Mouse (Mus musculus) embryo, embryonic 11.5 days (tissue): ENCODE data around the gene Hsd3b7.
A peak's percentile ranks its signal among the peaks of the same experiment; 100 is the strongest.
"Not testable (repeated sequence)": the region's sequence is repeated elsewhere in the genome, so short reads cannot be mapped to it uniquely, and the experiment has no call there.

ENCODE experiments used
- DNase-seq: peaks from one replicate; pipeline ENCODE4 v3.0.0-alpha.2; 2012; ENCODE audit warnings: low read depth, low spot score

The Hsd3b7 gene

GRCm38 (mm10) chr7:127775837-127776236, 24.6 kb upstream of the Hsd3b7 start:
- DNase-seq = not testable (repeated sequence)

GRCm38 (mm10) chr7:127776426-127776825, 24.0 kb upstream of the Hsd3b7 start, which contains the start of gene Setd1a:
Gene Setd1a (plus strand): TSS chr7:127776670.
- peak; percentile 74 for DNase-seq

- DNase-seq = peak; percentile 95
Observed at GRCm38 (mm10) chr7:127776878-127777473, 23.4 kb upstream of the Hsd3b7 start.

GRCm38 (mm10) chr7:127777474-127778266, 22.7 kb upstream of the Hsd3b7 start:
- DNase-seq = peak; percentile 38

- DNase-seq = no peak
Observed at GRCm38 (mm10) chr7:127778350-127778749, 22.1 kb upstream of the Hsd3b7 start.

- DNase-seq = no peak
Observed at GRCm38 (mm10) chr7:127785308-127785707, 15.1 kb upstream of the Hsd3b7 start, which contains the start of gene Gm49388. Gene Gm49388 (plus strand): TSS chr7:127785608.

GRCm38 (mm10) chr7:127797076-127797845, 3.1 kb upstream of the Hsd3b7 start:
- DNase-seq = no peak

GRCm38 (mm10) chr7:127798591-127798990, 1.8 kb upstream of the Hsd3b7 start:
- DNase-seq = no peak

- DNase-seq = no peak
Observed at GRCm38 (mm10) chr7:127799211-127799610, 1.2 kb upstream of the Hsd3b7 start.

- DNase-seq = no peak
Observed at GRCm38 (mm10) chr7:127799738-127800137, 666 bp upstream of the Hsd3b7 start.

- no peak for DNase-seq
Observed at GRCm38 (mm10) chr7:127801010-127801621, 712 bp downstream of the Hsd3b7 start.

GRCm38 (mm10) chr7:127802313-127802712, 1.9 kb downstream of the Hsd3b7 start:
- no peak for DNase-seq

GRCm38 (mm10) chr7:127808821-127809220, 8.4 kb downstream of the Hsd3b7 start:
- DNase-seq = no peak

GRCm38 (mm10) chr7:127809846-127810245, 9.4 kb downstream of the Hsd3b7 start:
- DNase-seq = no peak

GRCm38 (mm10) chr7:127810650-127811049, 10.2 kb downstream of the Hsd3b7 start:
- DNase-seq = no peak

GRCm38 (mm10) chr7:127811240-127811639, 10.8 kb downstream of the Hsd3b7 start:
- DNase-seq = no peak

- no peak for DNase-seq
Observed at GRCm38 (mm10) chr7:127812292-127812691, 11.9 kb downstream of the Hsd3b7 start.

- DNase-seq = no peak
Observed at GRCm38 (mm10) chr7:127813821-127814220, 13.4 kb downstream of the Hsd3b7 start.

- no peak for DNase-seq
Observed at GRCm38 (mm10) chr7:127814241-127814921, 14.0 kb downstream of the Hsd3b7 start.

GRCm38 (mm10) chr7:127815116-127815665, 14.8 kb downstream of the Hsd3b7 start:
- DNase-seq = no peak
